Mouse (Mus musculus) ES-E14 (cell line): Measurements from ENCODE around the gene Bmp2k. TPM values are rescaled to one million over a fixed set of nuclear protein-coding genes. Genes with fewer than 3 reads are reported as not detected.

Experiments
- DNase-seq: peaks from one replicate; pipeline ENCODE4 v3.0.0-alpha.2; 2013; ENCODE audit warnings: low read depth, low spot score
- H3K27ac ChIP-seq: 2 replicates; pipeline ENCODE4 v1.5.1; 2012; ENCODE audit warnings: low read depth, mild to moderate bottlenecking, low read length, moderate library complexity, mixed read lengths; ENCODE audit not compliant: poor library complexity, insufficient read depth, severe bottlenecking
- H3K36me3 ChIP-seq: 2 replicates; pipeline ENCODE4 v1.6.1; 2012; ENCODE audit warnings: mild to moderate bottlenecking, low read length, moderate library complexity, mixed read lengths; ENCODE audit not compliant: control insufficient read depth, poor library complexity, insufficient read depth, severe bottlenecking
- H3K4me1 ChIP-seq, 2 experiments: fragments of 150-350 bp in 1 of 2; sonication (generic) in 1 of 2; 2 replicates each; pipeline ENCODE4 v1.6.1; 2012; ENCODE audit warnings: low read length in 2 of 2, mild to moderate bottlenecking in 1 of 2, mixed read lengths in 1 of 2; ENCODE audit not compliant: control insufficient read depth in 2 of 2, insufficient read depth in 2 of 2, poor library complexity in 1 of 2
- H3K4me3 ChIP-seq, 2 experiments: fragments of 150-350 bp in 1 of 2; sonication (generic) in 1 of 2; 2 replicates each; pipeline ENCODE4 v1.5.1; 2012; ENCODE audit warnings: low read length in 2 of 2, low read depth in 1 of 2, mild to moderate bottlenecking in 1 of 2, mixed read lengths in 1 of 2; ENCODE audit not compliant: insufficient read depth in 1 of 2, poor library complexity in 1 of 2, severe bottlenecking in 1 of 2
- H3K9ac ChIP-seq: 2 replicates; pipeline ENCODE4 v1.6.1; 2012; ENCODE audit warnings: low read depth, mild to moderate bottlenecking, low read length, mixed read lengths; ENCODE audit not compliant: poor library complexity, insufficient read depth, severe bottlenecking
- H3K9me3 ChIP-seq: fragments of 150-350 bp; sonication (generic); 2 replicates; pipeline ENCODE4 v1.6.1; 2012; ENCODE audit warnings: low read depth, mild to moderate bottlenecking, low read length; ENCODE audit not compliant: control insufficient read depth, insufficient read depth
- CHD2 ChIP-seq: IDR thresholded peaks from 2 replicates; pipeline ENCODE4 v1.6.1; 2014; ENCODE audit warnings: mild to moderate bottlenecking, low read depth, low read length, inconsistent platforms
- HCFC1 ChIP-seq: IDR thresholded peaks from 2 replicates; pipeline ENCODE4 v1.6.1; 2012; ENCODE audit warnings: low read length, inconsistent platforms, borderline replicate concordance; ENCODE audit not compliant: insufficient read depth
- MAFK ChIP-seq: IDR thresholded peaks from 2 replicates; pipeline ENCODE4 v1.6.1; 2014; ENCODE audit warnings: mild to moderate bottlenecking, low read depth, low read length, inconsistent platforms; ENCODE audit not compliant: insufficient read depth
- ZC3H11A ChIP-seq: IDR thresholded peaks from 2 replicates; pipeline ENCODE4 v1.6.1; 2012; ENCODE audit warnings: low read depth, mild to moderate bottlenecking, inconsistent platforms, low read length, borderline replicate concordance
- ZNF384 ChIP-seq: IDR thresholded peaks from 2 replicates; pipeline ENCODE4 v1.6.1; 2012; ENCODE audit warnings: low read depth, low read length, inconsistent platforms
- in situ Hi-C, 2 experiments: fragments of 600-800 bp; cut with MboI; formaldehyde crosslinking; loops; one replicate each; pipeline ENCODE4 v1.15.1; 2025; ENCODE audit warnings: low sequenced_read_pairs in 2 of 2, inconsistent platforms in 1 of 2; ENCODE audit not compliant: unreplicated experiment in 2 of 2
- total RNA-seq: library from RNA; depleted of rRNA; stranded (reverse); fragments of 300-350 nt; gene quantifications from 2 replicates; pipeline ENCODE4 v1.2.3, GENCODE M21; 2012

Bmp2k gene
- total RNA-seq, 1 experiment, result 7.1 TPM

GRCm38 (mm10) chr5:96965029-96965403, 32.5 kb upstream of the Bmp2k start:
- DNase-seq, result no peak

GRCm38 (mm10) chr5:96965503-96965902, 32.0 kb upstream of the Bmp2k start:
- H3K4me1 ChIP-seq, result peaks cover 6% of the 10 kb centered on the region in 2 experiments; a peak in 3 of 4 replicates
- H3K27ac ChIP-seq, result no peak overlapping the region
- H3K9me3 ChIP-seq, result no peaks in the 10 kb centered on the region
- no peak for DNase-seq
- TF ChIP-seq MAFK, result no peak
- TF ChIP-seq ZNF384, result no peak
- TF ChIP-seq ZC3H11A, result no peak
- no peak for TF ChIP-seq CHD2
- no peak for TF ChIP-seq HCFC1
- no peak overlapping the region for H3K9ac ChIP-seq
- in situ Hi-C loops, result no loop called here
- no peak overlapping the region for H3K4me3 ChIP-seq
- H3K36me3 ChIP-seq, result no peaks in the 10 kb centered on the region

More at GRCm38 (mm10) chr5:96965029-96965403, 32.5 kb upstream of the Bmp2k start:
- Histone ChIP-seq H3K4me3 (no peak overlapping the region), H3K9me3 (no peaks in the 10 kb centered on the region), H3K4me1 (peaks cover 5 to 6% of the 10 kb centered on the region in 2 experiments; a peak in 3 of 4 replicates), H3K9ac (no peak overlapping the region), H3K27ac (no peak overlapping the region), H3K36me3 (no peaks in the 10 kb centered on the region)
- TF ChIP-seq CHD2, result no peak
- TF ChIP-seq ZNF384, result no peak
- no peak for TF ChIP-seq HCFC1
- TF ChIP-seq MAFK, result no peak
- TF ChIP-seq ZC3H11A, result no peak
- in situ Hi-C loops, result no loop called here

- in situ Hi-C loops, result no loop called here
- no peak for TF ChIP-seq ZC3H11A
- TF ChIP-seq CHD2, result no peak
- no peak for TF ChIP-seq MAFK
- TF ChIP-seq HCFC1, result no peak
- no peak for TF ChIP-seq ZNF384
- H3K36me3 ChIP-seq, result no peaks in the 10 kb centered on the region
- H3K4me1 ChIP-seq, result peaks cover 6 to 15% of the 10 kb centered on the region in 2 experiments
- H3K4me3 ChIP-seq, result no peak overlapping the region
- H3K9ac ChIP-seq, result no peak overlapping the region
- H3K9me3 ChIP-seq, result no peaks in the 10 kb centered on the region
- no peak for DNase-seq
- H3K27ac ChIP-seq, result no peak overlapping the region
Observed at GRCm38 (mm10) chr5:96968628-96969027, 28.9 kb upstream of the Bmp2k start.

GRCm38 (mm10) chr5:96969032-96969431, 28.5 kb upstream of the Bmp2k start:
- TF ChIP-seq ZC3H11A, result no peak
- TF ChIP-seq CHD2, result no peak
- no peak for TF ChIP-seq ZNF384
- no peak for TF ChIP-seq MAFK
- TF ChIP-seq HCFC1, result no peak
- in situ Hi-C loops, result no loop called here
- DNase-seq, result no peak
- Histone ChIP-seq H3K4me1 (peaks cover 6 to 15% of the 10 kb centered on the region in 2 experiments), H3K36me3 (no peaks in the 10 kb centered on the region), H3K9ac (no peak overlapping the region), H3K4me3 (no peak overlapping the region), H3K27ac (no peak overlapping the region), H3K9me3 (no peaks in the 10 kb centered on the region)
